Mouse (Mus musculus): ENCODE data around the gene Sh3pxd2b.

GRCm38 (mm10) chr11:32404708-32405107, 57.1 kb downstream of the Sh3pxd2b start:
- TF ChIP-seq ZC3H11A (IDR thresholded peaks at IDR 0.05; ENCODE audit: low read depth, low read length) (no peak), CTCF (conservative IDR thresholded peaks at IDR 0.05 in 1 of 2, IDR thresholded peaks at IDR 0.05 in 1 of 2; ENCODE audit: low read depth in 2 of 2, low read length in 2 of 2) (no peak), POLR2A (IDR thresholded peaks at IDR 0.05; ENCODE audit: low read depth, low read length) (no peak), EP300 (IDR thresholded peaks at IDR 0.05; ENCODE audit: low read length) (no peak), ZNF384 (IDR thresholded peaks at IDR 0.05; ENCODE audit: low read depth, low read length) (no peak), UBTF (IDR thresholded peaks at IDR 0.05; ENCODE audit: low read depth, low read length) (no peak), ZMIZ1 (IDR thresholded peaks at IDR 0.05; ENCODE audit: low read depth, low read length) (no peak), MAX (IDR thresholded peaks at IDR 0.05; ENCODE audit: low read length) (no peak)
